Mouse (Mus musculus): ENCODE measurements around the gene Rps6kb1.

Gene Rps6kb1

DNA sequence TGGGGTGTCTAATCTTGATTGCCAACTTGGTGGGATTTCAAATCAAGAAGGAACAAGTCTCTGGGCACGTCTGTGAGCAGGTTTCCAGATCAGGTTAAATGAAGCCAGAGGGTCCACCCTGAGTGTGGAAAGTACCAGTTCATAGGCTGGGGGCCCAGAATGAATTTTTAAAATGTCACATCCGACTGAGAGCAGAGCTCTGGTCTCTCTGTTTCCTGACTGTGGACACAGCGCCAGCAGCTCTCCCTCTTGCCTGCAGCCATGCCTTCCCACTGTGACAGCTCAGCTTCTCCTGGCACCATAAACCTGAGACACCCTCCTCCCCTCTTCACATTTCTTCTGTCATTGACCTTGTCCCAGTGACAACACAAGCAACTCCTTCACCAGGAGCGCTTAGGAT lies 75.6 kb downstream of the Rps6kb1 start:
- DNase-seq (ENCODE audit: low spot score in 2 of 2) = peak in 1 of 2 experiments; percentile 22

DNA sequence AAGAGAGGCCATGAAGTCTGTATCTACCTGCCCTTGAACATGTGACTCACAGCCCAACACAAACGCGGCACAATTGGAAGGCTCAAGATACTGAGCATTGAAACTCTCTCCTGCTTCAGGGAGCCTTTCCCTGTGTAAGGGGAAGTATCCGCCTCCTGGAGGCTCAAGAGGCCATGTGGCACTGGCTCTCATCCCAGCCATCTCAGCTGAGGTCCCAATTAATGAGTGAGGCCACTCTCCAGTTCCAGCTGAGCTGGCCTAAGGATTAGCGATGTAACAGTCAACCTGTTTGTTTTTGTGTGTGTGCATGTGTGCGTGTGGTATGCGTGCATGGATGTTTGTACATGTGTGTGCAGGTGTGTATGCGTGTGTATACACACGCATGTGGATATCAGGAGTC lies 76.3 kb downstream of the Rps6kb1 start:
- peak in 1 of 2 experiments; percentile 51 for DNase-seq (ENCODE audit: low spot score in 2 of 2)

DNA sequence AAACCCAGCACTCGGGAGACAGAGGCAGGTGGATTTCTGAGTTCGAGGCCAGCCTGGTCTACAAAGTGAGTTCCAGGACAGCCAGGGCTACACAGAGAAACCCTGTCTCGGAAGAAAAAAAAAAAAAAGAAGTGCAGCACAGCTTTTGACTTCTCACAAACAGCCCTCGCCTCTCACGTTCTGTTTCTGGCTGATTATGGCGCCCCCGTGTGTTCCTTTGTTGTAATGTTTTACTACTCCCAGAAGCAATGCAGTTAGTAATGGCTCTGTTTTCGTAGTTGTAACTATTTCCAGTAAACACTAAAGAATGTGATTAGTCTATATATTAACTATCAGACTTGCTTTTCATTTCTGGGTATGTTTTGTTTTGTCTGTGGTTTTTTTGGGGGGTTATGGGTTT lies 80.3 kb downstream of the Rps6kb1 start:
- DNase-seq (ENCODE audit: low spot score in 2 of 2) = peak; percentile 47 to 73

DNA sequence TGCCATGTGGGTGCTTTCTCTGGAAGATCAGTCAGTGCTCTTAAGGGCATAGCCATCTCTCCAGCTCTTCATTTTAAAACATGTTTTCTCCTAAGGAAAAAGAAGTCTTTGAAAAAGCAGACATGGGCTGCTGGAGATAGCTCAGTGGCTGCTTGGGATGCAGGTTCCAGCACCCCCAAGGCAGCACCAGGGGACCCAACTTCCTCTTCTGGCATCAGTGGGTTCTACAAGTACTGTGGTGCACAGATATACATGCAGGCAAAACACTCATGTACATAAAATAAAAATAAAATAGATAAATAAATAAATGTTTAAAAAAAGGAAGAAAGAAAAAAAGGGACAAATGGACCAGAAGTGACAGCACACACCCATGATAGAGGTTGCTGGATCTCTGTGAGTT lies 82.0 kb downstream of the Rps6kb1 start:
- no peak for DNase-seq (ENCODE audit: low spot score in 2 of 2)

- DNase-seq (ENCODE audit: low spot score in 2 of 2) = no peak
These were observed 85.7 kb downstream of the Rps6kb1 start for GRCm38 (mm10) chr11:86458866-86459265.

DNA sequence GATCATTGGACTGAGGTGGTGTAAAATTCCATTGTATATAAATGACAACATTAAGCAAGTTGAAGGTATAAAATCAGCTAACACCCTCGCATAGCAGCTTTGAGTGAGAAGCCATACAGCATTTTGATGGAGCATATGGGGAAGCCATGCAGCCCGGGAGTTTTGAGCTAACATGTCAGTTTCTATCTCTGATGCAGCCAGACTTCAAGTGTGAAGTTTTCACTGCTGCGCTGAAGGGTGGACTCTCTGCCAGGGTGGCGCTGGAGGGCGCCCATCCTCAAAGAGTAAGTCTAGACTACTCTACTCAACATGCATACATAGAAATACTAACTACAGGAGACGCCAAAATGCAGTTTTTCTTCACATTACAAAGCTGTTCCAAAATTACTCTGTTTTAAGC lies 87.1 kb downstream of the Rps6kb1 start:
- no peak for DNase-seq (ENCODE audit: low spot score in 2 of 2)

DNA sequence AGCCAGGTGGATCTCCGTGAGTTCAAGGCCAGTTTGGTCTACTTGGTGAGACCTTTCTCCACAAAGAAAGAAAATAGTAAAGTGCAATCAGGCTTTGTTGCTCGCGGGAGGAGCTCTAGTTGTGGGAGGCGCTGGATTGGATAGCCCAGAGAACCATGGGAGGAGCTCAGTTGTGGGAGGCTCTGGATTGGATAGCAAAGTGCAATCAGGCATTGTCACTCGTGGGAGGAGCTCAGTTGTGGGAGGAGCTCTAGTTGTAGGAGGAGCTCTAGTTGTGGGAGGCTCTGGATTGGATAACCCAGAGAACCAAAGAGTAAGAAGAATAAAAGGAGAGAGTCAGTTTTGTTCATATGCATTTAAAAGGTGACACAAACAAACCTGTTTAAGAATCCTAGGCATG lies 90.6 kb downstream of the Rps6kb1 start:
- no peak for DNase-seq (ENCODE audit: low spot score in 2 of 2)
